Mouse (Mus musculus): ENCODE data around the gene 3110009E18Rik.

The 3110009E18Rik gene

DNA sequence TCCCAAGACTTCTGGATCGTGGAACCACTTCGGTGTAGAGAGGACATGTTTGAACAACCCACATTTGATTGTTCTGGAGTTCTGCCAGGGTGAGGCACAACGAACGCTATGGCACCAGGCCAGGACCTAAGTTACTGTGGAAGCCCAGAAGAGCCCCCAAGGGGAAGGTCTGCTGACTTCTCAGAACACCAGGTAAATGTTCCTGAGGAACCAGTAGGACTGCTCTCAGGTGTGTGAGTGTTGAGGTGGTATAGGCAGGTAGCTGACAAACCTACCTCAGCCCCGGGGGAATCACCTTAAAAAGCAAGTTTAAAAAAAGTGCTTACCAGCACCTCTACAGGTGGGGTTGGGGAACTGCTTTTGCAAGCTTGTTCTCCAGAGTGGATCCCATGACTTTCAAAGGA, 15.4 kb upstream of the 3110009E18Rik start:
- DNase-seq = no peak

DNA sequence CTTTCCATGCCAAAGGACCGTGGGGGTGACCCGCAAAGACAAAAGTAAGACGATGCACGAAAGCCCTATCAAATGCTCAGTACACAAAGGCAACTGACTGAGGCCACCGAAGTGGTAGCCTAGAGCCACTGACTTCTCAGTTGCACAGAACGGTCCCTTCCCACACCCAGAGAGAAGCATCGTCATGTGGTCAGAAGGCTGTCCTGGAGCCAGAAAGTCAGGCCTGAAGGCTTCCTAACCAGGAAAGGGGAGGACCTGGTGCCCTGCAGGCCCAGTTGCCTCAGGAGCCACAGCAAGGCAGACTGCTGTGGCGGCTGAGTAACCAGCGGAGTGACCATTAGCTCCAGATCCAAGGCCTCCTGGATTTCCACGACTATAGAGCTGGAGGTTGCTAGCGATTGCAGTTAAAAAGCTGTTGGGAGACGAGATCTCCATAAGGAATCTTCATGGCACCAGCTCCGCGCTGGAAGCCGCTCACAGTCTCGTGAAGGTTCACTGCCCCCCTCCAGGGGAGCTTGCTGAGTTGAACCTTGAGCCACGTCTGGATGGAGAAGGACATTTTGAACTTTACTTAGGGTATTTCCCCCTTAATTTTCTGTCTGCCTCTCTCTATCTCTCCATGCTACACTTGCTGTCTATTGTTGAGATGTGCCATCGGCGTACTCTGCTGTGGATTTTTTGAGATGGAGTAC, 11.1 kb upstream of the 3110009E18Rik start:
- no peak for DNase-seq

DNA sequence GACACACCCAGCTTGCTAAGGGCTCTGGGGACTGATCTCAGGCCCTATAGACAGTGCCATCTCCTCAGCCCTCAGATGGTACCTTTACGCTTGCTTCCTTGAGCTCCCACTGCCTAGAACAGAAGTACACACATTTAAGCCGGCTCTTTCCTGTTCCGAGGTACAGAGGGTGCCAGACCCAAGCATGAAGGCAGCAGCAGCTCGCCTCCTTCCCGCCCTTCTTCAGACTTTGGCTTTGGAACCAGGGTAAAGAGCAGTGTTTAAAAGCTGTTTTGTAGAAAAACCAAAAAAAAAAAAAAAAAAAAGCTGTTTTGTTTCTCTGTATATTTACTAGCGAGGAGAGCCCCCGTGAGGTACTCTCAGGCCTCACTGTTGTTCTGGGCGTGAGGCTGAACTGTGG, 9.2 kb upstream of the 3110009E18Rik start:
- no peak for DNase-seq

DNA sequence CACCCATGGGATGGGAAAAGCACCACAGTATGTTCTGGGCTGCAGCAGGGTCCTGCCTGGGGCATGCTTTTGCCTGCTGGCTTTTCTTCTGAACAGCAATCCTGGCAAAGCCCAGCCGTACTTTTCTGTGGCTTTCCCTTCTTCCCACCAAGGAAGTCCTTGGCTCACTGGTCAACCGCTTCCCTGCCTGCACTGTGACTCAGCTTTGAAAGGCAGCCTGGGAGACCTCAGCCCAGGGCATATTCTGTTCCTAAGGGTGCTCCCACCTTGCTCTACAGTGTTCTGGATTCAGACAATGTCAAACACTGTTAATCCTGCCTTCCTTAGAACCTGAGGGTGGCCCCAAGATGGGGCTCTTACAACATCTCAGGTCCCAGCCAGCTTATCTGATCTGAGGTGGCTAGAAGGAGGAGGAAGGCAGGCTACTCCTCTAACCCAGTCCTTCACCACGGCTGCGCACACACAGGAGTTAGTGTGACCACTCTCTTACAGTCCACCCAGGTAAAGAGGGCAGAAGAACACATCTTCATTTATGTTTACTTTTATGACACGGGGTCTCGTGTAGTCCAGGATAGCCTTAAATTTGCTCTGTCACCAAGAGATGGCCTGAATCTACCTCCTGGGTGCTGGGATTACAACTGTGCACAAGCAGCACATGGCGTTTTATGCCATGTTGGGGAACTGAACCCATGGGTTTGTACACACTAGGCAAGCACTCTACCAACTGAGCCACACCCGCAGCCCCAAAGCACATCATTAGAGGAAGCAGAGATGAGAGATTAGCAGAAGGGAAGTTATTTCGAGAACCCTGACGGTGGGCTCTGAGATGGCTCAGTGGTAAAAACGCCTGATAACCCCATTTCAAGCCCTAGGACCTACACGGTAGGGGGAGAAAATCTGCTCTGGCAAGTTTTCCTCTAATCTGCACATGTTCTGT, 8.5 kb upstream of the 3110009E18Rik start:
- DNase-seq = no peak

DNA sequence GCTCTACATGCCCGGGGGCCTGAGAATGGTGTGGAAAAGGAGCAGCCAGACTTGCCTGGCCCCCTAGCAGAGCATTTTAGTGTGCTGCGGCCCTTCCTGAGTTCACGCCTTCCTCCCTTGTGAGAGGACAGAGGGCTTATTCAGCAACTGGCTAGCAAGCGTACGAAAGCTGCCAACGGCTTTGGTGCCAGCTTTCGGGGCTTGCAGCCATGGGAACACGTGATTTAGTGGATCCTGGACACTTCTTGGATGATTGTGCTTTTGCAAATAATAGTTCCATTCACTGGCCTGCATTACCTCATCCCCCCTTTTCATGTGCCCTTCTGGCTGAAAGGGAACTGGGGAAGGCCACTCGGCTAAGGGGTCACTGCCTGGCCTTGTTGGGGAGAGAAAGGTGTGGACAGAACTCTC, 5.3 kb upstream of the 3110009E18Rik start:
- DNase-seq = no peak

DNA sequence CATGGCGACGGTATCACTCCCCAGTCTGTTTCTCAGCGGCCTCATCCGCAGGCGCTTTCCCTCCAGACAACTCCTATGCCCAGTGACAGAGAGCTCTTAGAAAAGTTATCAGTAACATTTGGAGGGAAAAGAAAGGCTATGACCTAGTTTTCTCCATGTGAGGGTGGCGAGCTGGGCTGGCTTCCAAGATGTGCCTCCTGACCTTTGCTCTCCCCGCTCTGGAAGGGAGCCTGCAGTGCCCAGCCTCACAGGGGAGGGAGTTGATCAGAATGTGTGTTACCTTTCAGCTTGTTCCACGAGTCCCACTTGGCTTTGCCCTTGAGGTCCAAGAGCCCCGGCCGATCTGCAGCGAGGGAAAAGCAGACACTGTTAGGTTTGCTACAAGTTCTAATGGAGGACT, 4.9 kb upstream of the 3110009E18Rik start:
- no peak for DNase-seq

DNA sequence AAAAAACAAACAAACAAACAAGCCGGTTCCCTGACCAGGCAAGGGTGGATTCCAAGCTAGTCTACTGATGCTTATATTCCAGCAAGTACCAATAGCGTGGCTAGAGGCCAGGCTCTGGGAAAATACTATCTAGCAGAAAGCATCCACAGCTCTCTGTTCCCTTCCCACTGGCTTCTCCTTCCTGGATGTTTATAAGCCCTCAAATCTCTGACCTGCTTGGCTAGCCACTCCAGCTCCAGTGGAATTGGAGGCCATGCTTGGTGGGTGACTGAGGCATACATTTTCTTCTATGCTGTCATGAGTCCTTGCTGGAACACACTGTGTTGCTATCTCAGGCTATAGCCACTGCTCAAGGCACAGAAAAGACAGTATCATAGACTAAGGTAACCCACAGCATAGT, 2.1 kb upstream of the 3110009E18Rik start:
- no peak for DNase-seq

DNA sequence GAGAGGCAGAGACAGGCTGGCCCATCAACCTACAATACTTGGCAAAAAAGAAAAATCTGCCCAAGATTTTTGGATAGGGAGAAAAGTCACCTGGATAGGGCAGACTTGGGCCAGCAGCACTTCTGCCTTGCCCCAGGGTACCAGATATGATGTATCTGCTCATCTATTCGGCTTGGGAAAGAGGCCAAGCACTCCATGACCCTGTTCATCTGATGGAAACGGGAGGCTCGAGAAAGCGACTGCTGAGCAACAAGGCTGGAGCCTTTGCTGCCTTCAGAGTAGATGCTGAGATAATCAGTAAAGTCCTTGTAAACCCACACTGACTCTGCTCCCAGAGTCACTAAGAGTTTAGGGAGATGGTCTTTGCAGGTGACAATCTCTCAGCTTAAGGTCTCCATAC, 1.6 kb upstream of the 3110009E18Rik start:
- DNase-seq = no peak

DNA sequence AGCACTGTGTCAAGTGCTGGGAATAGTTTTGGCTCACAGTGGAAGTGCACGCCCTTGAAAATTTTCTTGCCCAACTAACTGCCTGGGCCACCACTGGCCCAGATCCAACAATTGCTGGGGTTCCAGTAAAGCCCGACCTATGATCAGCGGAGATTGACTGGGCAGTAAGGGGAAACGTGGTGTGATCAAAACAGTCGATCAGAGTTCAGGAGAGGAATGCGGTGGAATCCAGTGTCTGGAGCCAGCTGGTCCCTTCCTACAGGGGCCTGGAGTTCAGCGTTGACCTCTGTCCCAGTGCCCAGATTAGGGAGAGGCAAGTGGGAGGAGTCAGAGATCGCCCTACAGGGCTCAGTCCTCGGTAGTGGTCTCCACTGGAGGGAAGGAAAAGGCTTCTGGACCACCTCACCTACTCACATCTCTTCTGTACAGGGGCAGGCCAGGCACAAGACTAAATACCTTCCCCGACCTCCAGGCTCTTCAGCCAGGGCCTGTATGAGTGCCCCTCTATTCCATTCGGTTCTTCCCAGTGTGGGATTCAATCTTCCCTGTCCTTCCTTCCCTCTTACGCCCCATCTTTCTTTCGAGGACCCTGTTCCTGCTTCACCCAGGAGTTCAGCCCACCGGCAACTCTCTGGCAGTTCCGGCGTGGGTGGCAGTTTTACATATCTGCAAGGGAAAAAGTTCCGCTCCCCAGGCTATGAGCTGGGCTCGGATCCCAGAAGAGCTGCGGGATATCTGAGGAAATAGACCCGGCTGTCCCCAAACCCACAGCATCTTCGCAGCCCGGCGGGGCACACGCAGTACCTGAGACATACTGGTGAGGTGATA, 632 bp upstream of the 3110009E18Rik start:
- DNase-seq = peak; percentile 14

DNA sequence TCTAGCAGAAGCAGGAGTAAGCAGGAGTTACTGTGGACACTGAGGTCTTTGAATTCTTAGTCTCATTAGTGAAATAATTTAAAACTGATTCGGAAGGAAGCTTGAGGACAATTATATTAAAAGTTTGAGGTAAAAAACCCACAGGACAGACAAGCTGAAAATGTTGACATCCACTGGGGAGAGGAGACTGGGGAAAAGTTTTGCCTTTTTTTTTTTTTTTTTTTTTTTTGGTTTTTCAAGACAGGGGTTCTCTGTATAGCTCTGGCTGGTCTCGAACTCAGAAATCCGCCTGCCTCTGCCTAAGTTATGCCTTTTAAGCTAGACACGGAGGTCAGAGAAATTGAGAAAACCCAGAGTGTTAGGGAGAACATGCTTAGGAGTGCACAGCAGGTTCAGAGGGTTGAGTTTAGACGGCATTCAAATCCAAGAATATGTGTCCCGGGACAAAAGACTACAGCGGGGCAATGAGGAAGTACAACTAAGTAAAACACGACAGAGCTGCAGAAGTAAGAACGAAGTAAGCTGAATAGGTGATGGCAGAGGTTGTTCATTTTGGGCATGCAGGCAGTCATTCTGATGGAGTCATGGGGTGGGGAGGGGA, 1.0 kb downstream of the 3110009E18Rik start:
- DNase-seq = no peak

DNA sequence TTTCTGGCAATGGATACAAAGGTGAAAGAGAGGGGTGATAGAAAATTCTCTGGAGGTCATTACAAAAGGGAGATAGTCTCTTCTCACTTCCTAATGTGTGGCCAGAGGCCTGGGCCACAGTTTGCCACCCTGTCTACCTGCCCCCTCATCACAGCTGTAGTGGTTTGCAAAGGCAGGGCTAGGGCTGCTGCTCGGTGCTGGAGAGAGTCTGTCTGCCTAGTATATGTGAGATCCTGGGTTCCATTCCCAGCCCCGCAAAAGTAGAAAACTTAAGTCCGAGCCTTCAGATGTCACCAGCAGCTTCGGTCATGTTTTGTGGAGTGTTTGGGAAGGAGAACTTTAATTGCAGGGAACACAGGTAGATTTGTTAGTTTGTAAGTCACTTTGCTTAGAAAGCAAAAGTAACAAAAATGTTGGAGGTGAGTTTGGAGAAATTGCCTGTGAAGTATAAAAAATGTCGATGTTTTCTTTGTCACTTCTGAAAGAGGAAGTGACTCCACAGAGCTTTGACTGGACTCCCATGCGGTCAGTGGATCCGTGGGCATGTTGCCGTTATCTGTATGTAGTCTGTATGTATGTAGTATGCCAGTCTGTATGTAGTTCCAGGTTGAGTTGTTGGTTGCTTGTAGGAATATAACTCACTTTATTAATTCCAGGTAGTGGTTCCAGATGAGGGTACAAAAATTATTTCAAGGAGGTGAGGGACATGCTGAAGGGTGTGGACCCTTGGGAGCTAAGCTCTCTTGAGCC, 1.8 kb downstream of the 3110009E18Rik start:
- DNase-seq = no peak

DNA sequence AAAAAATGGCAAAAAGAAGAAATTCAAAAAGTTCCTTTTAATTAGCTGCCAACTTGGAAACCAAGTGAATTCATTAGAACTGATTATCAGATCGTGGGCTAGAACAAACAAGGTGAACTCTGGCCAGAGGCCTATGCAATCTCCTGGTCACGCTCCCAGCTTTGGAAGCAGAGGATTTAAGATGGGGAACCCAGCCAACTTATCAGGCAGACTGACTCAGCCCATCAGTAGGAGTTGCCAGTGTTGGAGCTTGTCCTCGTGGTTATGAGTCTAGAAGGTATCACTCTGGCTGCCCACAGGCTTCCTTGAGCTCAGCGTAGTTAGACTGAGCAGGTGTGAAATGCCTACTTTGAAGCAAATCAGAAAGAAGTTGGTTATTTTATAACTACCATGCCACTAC, 3.9 kb downstream of the 3110009E18Rik start:
- DNase-seq = no peak

DNA sequence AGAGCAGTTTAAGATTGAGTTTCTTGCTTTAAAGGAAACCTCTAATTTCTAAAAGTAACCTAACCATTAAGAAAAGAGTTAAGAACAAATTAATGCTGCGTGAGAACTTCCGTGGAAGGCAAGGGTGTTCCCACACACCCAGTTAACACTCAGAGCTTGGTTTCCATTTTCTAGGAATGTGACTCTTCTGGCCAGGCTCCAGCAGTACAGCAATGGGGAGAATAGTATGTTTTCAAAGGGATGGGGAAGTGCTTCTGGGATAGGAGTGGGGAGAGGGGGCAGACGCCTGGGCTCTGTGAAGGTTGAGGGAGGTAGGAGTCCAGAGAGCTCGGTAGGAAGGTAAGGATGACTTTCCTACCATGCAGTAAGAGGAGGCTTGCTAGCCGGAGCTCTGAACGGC, 4.5 kb downstream of the 3110009E18Rik start:
- DNase-seq = no peak

DNA sequence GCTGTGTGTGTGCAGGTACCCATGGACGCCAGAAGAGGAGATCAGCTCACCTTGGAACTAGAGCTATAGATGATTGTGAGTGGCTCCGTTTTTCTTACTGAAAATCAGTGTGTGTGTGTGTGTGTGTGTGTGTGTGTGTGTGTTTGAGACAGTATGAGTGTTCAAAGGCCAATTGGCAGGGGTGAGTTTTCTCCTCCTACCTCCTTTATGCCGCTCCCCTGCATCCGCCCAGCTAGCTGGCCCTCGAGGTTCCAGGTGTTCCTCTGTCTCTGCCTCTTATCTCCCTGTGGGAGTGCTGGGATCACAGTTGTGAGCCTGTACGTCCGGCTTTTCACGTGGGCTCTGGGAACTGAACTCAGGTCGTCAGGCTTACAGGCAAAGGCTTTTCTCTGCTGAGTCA, 5.3 kb downstream of the 3110009E18Rik start:
- DNase-seq = no peak

DNA sequence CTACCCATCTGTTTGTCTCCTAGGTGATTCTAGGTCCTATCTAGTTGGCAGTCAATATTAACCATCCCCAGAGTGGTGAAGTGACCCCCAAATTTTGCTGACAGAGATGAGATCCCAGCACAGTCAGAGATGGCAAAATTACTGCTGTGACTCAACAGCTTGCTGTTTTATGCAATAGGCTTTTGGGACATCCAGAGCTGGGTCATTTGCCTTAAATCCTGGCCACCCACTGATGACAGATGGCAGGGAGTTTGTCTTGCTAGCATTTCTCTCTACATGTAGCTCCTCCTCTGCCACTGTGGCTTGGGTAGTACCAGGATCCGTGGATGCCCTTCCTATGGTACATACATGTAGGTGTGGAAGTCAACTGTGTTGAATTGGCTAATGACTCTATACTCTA, 11.4 kb downstream of the 3110009E18Rik start:
- DNase-seq = no peak

DNA sequence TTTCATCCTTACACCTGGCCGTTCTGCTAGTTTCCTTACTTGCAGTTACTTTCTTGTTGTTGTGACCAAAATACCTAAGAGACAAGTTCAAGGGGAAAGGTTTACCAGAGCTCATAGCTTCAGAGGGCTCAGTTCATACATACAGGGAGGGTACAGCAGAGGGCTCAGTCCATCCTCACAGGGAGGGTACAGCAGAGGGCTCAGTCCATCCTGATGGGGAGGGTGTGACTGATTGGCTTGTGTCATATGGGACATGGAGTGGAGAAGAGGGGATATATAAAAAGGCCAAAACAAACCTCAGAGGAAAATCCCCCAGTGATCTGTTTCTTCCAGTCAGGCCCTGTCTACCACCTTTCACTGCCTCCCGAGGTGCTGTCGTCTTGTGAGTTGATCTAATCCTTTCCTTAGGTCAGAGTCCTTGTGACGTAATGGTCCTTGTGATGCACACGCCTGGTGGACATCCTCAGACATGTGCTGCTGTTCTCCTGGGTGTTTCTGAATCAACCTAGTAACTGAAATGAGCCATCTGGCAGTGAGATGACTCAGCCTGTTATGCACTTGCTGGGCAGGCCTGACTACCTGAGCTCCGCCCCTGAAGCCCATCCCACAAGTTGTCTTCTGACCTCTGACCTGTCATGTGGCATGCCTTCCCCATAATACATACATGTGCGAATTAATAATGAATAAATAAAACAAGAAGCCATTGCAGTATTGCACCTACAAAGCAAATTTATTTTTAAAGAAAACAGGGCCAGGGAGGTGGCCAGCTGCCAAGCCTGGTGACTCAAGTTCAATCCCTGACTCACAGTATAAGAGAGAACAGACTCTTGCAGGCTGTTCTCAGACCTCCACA, 15.2 kb downstream of the 3110009E18Rik start:
- no peak for DNase-seq

DNA sequence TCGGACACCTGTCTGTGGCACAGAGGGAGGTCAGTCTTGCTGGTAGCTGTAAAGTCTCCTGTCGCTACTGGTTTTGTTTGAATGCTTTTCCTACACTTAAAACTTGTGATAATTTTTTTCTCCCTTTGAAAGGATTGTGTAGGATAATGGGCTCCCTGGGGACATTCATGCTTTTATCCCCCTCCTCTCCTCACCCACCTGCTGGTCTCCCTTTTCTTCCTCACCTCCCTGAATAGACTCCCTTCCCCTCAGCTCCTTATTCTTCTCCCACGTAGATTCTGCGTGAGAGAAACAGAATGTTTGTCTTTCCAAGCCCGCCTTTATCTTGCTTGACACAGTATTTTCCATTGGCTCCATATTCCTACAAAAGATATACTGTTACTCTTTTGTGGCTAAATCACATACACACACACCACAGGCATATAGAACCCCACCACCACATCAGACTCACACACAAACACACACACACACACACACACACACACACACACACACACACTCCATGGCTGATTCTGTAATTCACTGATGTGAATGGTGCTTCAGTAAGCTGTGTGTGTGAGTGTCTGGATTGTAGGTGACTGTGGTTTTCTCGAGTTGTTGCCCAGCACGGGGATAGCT, 18.0 kb downstream of the 3110009E18Rik start:
- DNase-seq = no peak

DNA sequence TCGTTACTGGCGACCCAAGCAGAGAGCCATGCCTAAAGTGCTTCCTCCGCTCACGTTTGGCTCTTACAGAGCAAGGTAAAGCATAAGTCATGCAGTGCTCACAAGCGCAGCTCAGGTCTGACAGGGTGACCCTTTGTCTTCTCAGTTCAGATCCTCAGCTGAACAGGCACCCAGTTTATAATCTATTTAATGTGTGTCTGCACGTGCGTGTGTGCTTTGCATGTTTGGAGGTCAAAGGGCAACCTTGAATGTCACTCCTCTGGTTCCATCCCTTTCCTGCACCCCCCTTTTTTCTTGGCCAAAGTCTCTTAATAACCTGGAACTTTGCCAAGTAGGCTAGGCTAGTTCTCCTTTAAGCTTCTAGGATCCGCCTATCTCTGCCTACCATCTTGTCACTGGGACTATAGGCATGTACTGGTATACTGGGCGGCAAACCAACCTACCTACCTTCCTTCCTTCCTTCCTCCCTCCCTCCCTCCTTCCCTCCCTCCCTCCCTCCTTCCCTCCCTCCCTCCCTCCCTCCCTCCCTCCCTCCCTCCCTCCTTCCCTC, 19.2 kb downstream of the 3110009E18Rik start:
- no peak for DNase-seq

DNA sequence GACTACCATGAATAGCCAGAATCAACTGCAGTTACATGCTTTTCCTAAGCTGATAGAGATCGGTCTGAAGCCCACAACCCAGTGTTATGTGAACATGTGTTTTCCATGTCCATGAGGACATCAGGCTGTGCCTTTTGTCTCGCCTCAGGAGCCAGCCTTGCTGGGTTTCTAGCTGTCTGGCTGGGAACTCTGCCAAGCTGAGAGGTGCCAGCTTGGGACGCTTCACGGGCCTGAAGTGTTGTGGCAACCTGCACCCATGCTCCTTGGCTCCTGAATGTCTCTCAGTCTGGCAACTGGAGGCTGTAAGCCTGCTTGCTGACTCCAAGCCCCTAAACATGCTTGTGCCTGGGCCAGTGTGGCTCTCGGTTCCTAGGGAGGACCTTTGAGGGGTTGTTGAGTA, 21.6 kb downstream of the 3110009E18Rik start:
- DNase-seq = no peak

DNA sequence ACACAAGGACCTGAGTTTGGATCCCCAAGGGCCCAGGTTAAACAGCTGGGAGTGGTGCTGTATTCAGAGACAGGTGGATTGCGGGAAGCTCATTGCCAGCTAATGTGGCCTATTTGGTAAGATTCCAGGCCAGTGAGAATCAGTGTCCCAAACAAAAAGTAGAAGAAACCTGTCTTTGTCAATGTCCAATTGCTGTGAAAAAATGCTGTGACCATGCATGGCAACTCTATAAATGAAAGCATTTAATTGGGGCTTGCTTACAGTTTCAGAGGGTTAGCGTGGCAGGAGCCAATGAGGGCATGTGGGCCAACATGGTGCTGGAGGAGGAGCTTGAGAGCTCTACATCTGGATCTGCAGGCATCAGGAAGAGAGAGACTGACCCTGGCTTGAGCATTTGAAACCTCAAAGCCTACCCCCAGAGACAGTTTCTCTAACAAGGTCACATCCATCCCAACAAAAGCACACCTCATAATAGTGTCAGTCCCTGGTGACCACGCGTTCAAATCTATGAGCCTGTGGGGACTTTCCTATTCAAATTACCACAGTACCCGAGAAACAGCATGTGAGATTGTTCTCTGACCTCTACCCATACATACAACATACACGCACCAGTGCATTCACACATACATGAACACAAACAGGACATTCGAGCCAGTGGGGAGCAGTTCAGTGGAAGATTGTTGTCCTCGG, 24.7 kb downstream of the 3110009E18Rik start:
- DNase-seq = no peak
